Mouse (Mus musculus) megakaryocyte progenitor cell, adult 5-6 weeks (primary cell): ENCODE data around the gene Triml1. TPM values are rescaled to one million over a fixed set of nuclear protein-coding genes. Genes with fewer than 3 reads are reported as not detected.
A peak's percentile ranks its signal among the peaks of the same experiment; 100 is the strongest.

Experiments
- ATAC-seq: replicated peaks from 2 replicates; pipeline ENCODE4 v1.8.0; 2016; ENCODE audit warnings: mild to moderate bottlenecking, moderate TSS enrichment, inconsistent platforms; ENCODE audit not compliant: poor library complexity
- total RNA-seq, 2 experiments: library from RNA; stranded (forward) in 1 of 2; stranded (reverse) in 1 of 2; fragments of 157-497, 149-512 nt in 1 of 2; fragments of 200-1000 nt in 1 of 2; gene quantifications; 2 replicates each; pipeline versions ENCODE4 v1.2.3 to v1.2.4; 2015 to 2017

The Triml1 gene
- total RNA-seq (2015) (not detected in 2 replicates), total RNA-seq (2017) (not detected in 2 replicates)

DNA sequence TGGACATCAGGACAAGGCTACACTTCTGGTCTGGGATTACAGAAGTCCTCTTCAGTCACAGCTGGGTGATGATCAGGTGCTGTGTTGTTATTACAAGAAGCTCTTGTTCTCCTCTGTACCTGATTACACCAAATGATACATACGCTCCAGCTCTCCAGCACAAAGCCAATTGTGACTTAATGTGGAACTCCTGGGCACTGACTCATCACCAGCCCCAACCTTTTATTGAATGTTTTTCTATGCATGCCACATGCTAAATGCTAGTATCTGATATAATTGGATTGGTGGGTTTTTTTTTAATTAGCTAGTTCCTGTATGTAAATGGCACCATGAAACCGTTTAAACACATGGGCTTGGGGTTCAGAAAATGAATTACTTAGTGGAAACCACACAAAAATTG, at the start of gene Triml1:
TSS of gene Triml1 (minus strand) at position 101 of the 400 bp plus-strand sequence.
- ATAC-seq: no peak

DNA sequence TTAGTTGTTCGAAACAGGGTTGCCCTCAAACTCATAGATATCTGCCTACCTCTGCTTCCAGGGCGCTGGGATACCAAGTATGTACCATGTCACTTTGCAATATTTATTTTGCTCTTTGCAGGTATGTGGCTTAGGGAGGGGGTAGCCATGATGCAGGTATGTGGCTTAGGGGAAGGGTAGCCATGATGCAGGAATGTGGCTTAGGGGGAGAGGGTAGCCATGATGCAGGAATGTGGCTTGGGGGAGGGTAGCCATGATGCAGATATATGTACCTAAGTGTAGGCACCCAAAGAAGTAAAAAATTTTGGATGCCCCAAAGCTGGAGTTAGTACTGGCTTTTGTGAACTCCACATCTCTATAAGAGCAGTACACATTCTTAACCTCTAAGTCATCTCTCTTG, 41.0 kb upstream of the Triml1 start:
- no peak for ATAC-seq

DNA sequence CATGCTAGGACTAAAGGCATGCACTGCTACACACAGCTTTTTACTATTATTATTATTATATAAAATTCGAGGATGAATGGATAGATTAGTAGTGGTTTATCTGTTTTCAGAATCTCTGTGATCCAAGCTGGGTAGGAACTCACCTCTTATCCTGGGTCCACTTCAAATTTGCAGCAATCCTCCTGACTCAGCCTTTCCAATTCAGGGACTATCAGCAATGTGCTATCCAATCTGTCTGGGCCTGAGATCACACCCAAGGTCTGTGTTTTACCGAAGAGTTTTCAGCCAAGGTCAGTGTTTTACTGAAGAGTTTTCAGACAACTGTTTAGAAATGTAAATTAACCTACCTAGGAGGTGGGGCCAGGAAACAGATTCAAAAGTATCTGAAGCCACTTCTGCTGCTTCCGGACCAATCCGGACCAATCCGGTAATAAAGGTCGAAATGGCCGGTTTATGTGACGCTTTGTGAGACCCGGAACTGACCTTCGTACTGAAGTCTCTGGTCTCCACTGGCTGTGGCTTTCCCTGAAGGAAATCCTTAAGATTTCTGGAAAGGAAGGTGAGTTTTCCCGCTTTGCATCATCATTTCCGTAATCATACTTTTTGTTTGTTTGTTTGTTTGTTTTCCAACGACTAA, 38.9 kb upstream of the Triml1 start, which contains the start of gene Triml2:
TSS of gene Triml2 (plus strand) at position 488 of the 637 bp plus-strand sequence.
- ATAC-seq: no peak

DNA sequence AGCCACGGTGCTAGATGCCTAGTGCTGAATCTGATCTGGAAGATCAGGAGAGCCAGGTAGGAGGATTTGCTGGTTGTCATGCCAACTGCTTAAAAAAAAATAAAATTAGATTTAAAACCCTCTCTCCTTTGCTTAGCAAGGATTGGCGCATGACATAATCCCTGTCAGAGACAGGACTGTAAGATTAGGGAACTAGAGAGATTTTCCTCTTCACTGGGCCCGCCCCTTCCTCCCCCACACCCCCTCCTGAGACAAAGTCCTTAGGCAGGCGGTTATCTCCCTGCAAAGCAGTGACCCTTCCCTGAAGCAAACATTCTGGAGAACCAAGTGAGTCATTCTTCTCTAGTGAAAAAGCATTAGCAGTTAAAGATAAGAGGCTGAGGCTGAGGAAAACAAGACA, 37.9 kb upstream of the Triml1 start:
- ATAC-seq: no peak

DNA sequence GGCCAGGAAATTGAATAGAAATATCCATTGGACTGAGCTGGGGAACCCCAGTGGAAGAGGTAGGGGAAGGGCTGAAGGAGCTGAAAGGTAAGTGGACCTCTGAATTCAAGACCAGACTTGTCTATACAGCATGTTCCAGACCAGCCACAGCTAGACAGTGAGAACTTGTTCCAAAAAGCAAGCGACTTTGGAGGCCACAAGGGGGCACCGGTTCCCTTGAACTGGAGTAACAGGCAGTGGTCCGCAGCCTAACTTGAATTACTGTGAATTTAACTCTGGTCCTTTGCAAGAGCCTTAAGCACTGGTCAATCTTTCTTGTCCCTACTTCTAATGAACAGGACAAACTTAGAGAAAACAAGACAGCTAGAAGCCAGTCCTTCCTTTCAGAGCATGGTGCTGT, 37.0 kb upstream of the Triml1 start:
- ATAC-seq: no peak

DNA sequence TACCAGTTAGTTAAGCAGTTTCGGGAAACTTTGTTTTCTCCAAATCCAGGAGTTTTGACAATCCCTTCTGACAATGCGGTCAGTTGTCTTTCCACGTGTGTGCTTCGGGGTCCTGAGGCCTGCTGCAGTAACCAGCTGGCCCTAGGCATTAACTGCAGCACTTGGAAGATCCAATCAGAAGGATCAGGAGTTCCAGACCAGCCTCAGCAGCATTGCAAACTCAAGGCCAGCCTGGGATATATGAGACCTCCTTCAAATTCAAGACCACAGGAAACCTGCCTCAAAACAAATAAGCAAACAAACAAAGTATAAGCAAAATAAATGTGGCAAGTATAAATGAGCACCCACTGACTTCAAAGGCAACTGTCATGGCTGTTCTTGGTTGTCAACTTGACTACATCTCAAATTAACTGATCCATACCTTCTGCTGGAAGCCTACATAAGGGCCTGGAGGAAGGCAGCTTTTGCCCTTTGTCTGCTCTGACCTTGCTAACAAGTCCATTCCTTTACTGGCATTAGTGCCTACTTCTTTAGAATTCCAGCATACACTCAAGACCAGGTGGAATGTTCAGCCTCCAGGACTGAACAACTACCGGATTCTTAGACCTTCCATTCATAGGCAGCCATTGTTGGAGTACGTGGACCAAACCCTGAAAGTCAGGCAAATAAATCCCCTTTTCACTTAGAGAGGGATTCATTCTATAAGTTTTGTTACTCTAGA, 35.6 kb upstream of the Triml1 start:
- no peak for ATAC-seq

DNA sequence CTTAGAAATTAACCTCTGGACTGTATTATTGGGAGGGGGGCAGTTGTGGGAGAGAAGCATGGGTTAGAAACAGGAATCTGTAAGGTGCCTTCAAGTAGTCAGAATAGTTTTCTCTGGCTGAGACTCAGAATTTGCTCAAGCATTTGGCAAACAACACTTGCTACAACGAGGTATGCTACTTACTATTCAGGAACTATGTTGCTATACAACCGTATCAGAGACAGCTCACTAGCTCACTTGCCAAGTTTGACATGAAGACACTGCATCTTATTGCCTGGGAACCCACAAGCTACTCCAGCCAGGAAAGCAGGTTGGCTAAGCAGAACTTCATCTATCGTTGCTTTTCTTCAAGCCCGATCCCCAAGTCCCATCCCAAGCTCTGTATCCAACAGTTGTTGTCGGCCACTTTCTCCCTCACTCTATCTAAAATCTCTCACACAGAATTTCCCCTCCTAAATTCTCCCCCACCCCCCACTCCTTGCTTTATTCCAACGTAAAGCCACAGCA, 28.0 kb upstream of the Triml1 start:
- no peak for ATAC-seq

DNA sequence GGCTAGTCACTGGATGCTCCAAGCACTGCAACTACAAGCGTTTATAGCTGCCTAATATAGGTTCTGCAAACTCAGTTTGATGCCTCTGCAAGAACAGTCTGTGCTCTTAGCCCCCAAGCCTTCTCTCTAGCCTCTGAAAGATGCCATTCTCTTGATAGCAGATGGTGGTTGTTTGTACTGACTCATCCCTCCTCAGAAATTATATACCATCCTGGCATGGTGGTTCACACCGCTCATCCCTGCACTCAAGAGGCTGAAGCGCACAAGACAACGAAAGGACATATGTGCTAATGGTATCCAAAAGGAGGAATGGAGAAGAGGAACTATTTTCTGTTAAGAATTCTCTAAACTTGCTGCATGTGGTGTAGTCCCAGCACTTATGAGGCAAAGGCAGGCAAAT, 26.8 kb upstream of the Triml1 start:
- ATAC-seq: no peak

DNA sequence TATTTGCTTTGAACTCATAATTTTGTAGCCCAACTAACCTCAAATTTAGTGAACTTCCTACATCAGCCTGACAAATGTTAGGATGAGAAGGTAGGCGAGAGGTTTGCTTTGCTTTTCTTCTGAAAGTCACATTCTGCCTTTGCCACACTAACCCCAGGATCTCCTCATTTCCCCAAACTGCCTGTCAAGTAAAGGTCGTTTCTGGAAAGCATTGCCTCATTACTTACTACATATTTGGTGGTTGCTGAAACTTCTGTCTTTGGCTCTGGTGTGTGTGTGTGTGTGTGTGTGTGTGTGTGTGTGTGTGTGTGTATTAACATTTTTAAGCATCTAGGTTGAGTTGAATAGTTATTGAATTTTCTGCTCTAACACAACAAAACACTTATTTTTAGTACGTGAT, 23.2 kb upstream of the Triml1 start:
- ATAC-seq: peak; percentile 63; the same call in 1 of the 2 replicates

DNA sequence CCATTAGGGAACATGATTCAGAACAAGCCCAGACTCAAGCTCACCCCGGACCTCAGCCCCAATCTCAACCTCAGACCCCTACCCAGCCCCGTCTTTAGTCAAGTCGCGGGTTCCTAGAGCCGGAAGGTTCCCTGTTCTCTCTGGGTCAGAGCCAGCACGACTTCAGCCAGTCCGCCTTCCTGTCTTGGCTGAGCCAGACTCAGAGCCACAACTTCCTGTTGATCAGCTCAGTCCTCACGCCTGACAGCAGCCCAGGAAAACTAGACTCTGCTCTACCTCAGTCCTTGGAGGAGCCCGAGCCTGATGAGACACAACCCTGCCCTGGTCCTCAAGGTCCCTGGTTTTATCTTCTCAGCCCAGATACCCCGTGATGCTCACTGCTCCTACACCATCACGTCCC, 22.0 kb upstream of the Triml1 start:
- ATAC-seq: peak; percentile 72

DNA sequence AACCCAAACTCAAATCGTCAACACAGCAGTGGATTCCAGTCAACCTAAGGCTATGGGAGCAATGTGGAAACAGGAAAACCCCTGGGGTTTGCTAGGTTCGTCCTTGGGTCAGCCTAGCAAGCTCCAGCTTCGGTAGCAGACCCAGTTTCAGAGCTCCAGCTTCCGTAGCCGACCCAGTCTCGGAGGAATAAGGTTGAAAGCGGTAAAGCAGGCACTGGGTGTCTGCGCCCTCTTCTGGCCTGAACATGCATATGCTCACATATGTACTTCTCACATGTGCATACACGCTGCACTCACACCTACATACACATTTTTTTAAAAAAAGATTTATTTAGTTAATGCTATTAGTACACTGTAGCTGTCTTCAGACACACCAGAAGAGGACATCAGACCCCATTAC, 8.0 kb upstream of the Triml1 start:
- ATAC-seq: no peak

DNA sequence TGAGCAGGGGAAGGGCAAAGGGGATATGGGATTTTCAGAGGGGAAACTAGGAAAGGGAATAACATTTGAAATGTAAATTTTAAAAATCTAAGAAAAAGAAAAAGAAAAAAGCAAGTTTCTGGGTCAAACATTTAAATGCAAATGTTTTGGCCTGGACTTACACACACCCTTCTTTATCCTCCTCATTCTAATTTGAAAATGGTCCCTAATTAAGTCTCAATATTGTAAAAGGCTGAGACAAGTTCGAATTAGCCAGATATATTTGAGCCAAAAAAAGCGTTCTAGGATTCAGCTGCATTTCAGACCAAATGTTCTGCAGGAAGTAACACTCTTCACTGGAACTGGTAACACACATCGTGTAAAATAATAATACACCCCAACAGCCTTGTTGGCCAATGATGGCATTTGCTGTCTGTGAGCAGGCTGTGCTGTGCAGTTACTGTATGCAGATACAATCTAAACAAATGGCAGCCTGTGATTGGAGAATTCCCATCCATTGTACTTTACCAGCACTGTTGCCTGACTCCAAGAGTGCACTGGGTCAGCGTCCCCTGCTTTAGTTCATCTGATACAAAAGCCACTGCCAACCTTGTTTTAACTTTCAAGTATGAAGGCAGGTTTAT, 30.0 kb downstream of the Triml1 start:
- no peak for ATAC-seq

Other genes with a start within 250 kb of the Triml1 start
- not detected in 2 replicates for gene Triml2, start 39.1 kb upstream of the Triml1 start, total RNA-seq (2015)
- gene Triml2, start 39.1 kb upstream of the Triml1 start, total RNA-seq (2017): not detected in 2 replicates
- gene Zfp42, start 165.5 kb upstream of the Triml1 start, total RNA-seq (2015): not detected in 2 replicates
- gene Zfp42, start 165.5 kb upstream of the Triml1 start, total RNA-seq (2017): not detected in 2 replicates